Mouse (Mus musculus) WW6 (cell line): ENCODE measurements at regions not wholly inside any gene's neighbourhood (a gene's known extent, or its start where the extent isn't known, plus 50 kb on each side); places are given as distances from the start of the nearest gene placed in this dataset.
"Not testable (repeated sequence)": the region's sequence is repeated elsewhere in the genome, so short reads cannot be mapped to it uniquely, and the experiment has no call there.

ENCODE experiments used
- DNase-seq: peaks from one replicate; pipeline ENCODE4 v3.0.0-alpha.2; 2013; ENCODE audit warnings: low read depth, low spot score

- DNase-seq, result peak; percentile 18
These were observed 1267.5 kb downstream of the Pcdh9 start for GRCm38 (mm10) chr14:92622953-92623352.

GRCm38 (mm10) chr14:92615605-92616004 is 1274.9 kb downstream of the Pcdh9 start:
- no peak for DNase-seq

- no peak for DNase-seq
These were observed 1296.8 kb downstream of the Pcdh9 start for GRCm38 (mm10) chr14:92593724-92594123.

- DNase-seq, result no peak
These were observed 1298.8 kb downstream of the Pcdh9 start for GRCm38 (mm10) chr14:92591592-92592198.

GRCm38 (mm10) chr14:92588236-92588635 is 1302.2 kb downstream of the Pcdh9 start:
- DNase-seq, result not testable (repeated sequence)

GRCm38 (mm10) chr14:92566986-92567385 is 1323.5 kb downstream of the Pcdh9 start:
- DNase-seq, result no peak
